Mouse (Mus musculus): ENCODE measurements around the gene Zfp661. TPM values are rescaled to one million over a fixed set of nuclear protein-coding genes. Genes with fewer than 3 reads are reported as not detected.

Zfp661 gene
- polyA plus RNA-seq, 1 experiment from 2014 or later, result 8.0 TPM

Other genes starting within 250 kb of the Zfp661 start
- gene Astl, start 248.5 kb downstream of the Zfp661 start, polyA plus RNA-seq (2016; fragmentation: Nextera tagmentation; extraction: Ambion mirVana), result not detected in 2 replicates
- gene Adra2b, start 223.9 kb downstream of the Zfp661 start, polyA plus RNA-seq (2016; fragmentation: Nextera tagmentation; extraction: Ambion mirVana), result 2.4 and 2.6 TPM in 2 replicates
- gene Gpat2, start 161.9 kb downstream of the Zfp661 start, polyA plus RNA-seq (2016; fragmentation: Nextera tagmentation; extraction: Ambion mirVana), result 0.12 and 0.15 TPM in 2 replicates
- gene Fahd2a, start 142.5 kb downstream of the Zfp661 start, polyA plus RNA-seq (2016; fragmentation: Nextera tagmentation; extraction: Ambion mirVana), result 29.4 and 30.8 TPM in 2 replicates
- gene Kcnip3, start 65.0 kb downstream of the Zfp661 start, polyA plus RNA-seq (2016; fragmentation: Nextera tagmentation; extraction: Ambion mirVana), result 1.4 and 3.5 TPM in 2 replicates
- gene Prom2, start 45.6 kb downstream of the Zfp661 start, polyA plus RNA-seq (2016; fragmentation: Nextera tagmentation; extraction: Ambion mirVana), result 0.42 and 0.77 TPM in 2 replicates
- gene Mrps5, start 128 bp upstream of the Zfp661 start, polyA plus RNA-seq (2016; fragmentation: Nextera tagmentation; extraction: Ambion mirVana), result 141 and 149 TPM in 2 replicates
- gene Mal, start 69.6 kb upstream of the Zfp661 start, polyA plus RNA-seq (2016; fragmentation: Nextera tagmentation; extraction: Ambion mirVana), result 0.72 and 0.99 TPM in 2 replicates
- gene Mall, start 142.8 kb upstream of the Zfp661 start, polyA plus RNA-seq (2016; fragmentation: Nextera tagmentation; extraction: Ambion mirVana), result 1.1 and 1.5 TPM in 2 replicates
- gene Nphp1, start 201.8 kb upstream of the Zfp661 start, polyA plus RNA-seq (2016; fragmentation: Nextera tagmentation; extraction: Ambion mirVana), result 29.2 and 29.3 TPM in 2 replicates
- 24.1 and 28.3 TPM in 2 replicates for gene Mtln, start 205.4 kb upstream of the Zfp661 start, polyA plus RNA-seq (2016; fragmentation: Nextera tagmentation; extraction: Ambion mirVana)
- 50.6 and 52.7 TPM in 2 replicates for gene Bub1, start 244.8 kb upstream of the Zfp661 start, polyA plus RNA-seq (2016; fragmentation: Nextera tagmentation; extraction: Ambion mirVana)

Data from hindbrain, embryonic 12.5 days (tissue).